Mouse (Mus musculus) CH12.LX (cell line): Measurements from ENCODE around the gene Gng8. TPM values are rescaled to one million over a fixed set of nuclear protein-coding genes. Genes with fewer than 3 reads are reported as not detected.

Experiments
- DNase-seq: peaks from one replicate; pipeline ENCODE4 v3.0.0-alpha.2; 2013; ENCODE audit errors: extremely low read depth
- H3K27ac ChIP-seq: 2 replicates; pipeline ENCODE4 v1.5.1; 2012; ENCODE audit warnings: low read depth, mild to moderate bottlenecking, control low read depth, moderate library complexity; ENCODE audit not compliant: insufficient read depth
- H3K27me3 ChIP-seq: replicated peaks from 2 replicates; pipeline ENCODE3; 2012; ENCODE audit warnings: inconsistent platforms
- H3K36me3 ChIP-seq, 2 experiments: replicated peaks in 1 of 2; 2 replicates each; pipeline versions ENCODE3 to v1.6.1; 2012; ENCODE audit warnings: inconsistent platforms in 1 of 2, low read length in 1 of 2, mild to moderate bottlenecking in 1 of 2, mixed read lengths in 1 of 2, moderate library complexity in 1 of 2; ENCODE audit not compliant: control insufficient read depth in 1 of 2, insufficient read depth in 1 of 2
- H3K4me1 ChIP-seq, 2 experiments: 2 replicates each; pipeline ENCODE4 v1.6.1; 2012; ENCODE audit warnings: inconsistent platforms in 1 of 2, moderate library complexity in 1 of 2; ENCODE audit not compliant: insufficient read depth in 2 of 2, control insufficient read depth in 1 of 2
- H3K4me2 ChIP-seq: 2 replicates; pipeline ENCODE4 v1.6.1; 2012; ENCODE audit warnings: low read depth, mild to moderate bottlenecking, control low read depth; ENCODE audit not compliant: poor library complexity, insufficient read depth, severe bottlenecking
- H3K4me3 ChIP-seq, 3 experiments: fragments of 150-350 bp in 1 of 3; sonication (generic) in 1 of 3; replicated peaks in 1 of 3; 2 replicates each; pipeline versions ENCODE3 to v1.5.1; 2011 to 2012; ENCODE audit warnings: low read depth in 2 of 3, low read length in 2 of 3, mild to moderate bottlenecking in 2 of 3, moderate library complexity in 2 of 3, control low read depth in 1 of 3, improper control_type of control experiment in 1 of 3, inconsistent platforms in 1 of 3, mixed read lengths in 1 of 3; ENCODE audit not compliant: poor library complexity in 1 of 3
- H3K79me2 ChIP-seq: replicated peaks from 2 replicates; pipeline ENCODE4 v1.6.1; 2012; ENCODE audit warnings: mild to moderate bottlenecking, moderate library complexity; ENCODE audit not compliant: control insufficient read depth, poor library complexity, insufficient read depth, severe bottlenecking; ENCODE audit errors: extremely low read depth
- H3K9ac ChIP-seq: 2 replicates; pipeline ENCODE4 v1.6.1; 2012; ENCODE audit warnings: low read depth, mild to moderate bottlenecking, control low read depth, moderate library complexity; ENCODE audit not compliant: insufficient read depth
- H3K9me3 ChIP-seq: replicated peaks from 2 replicates; pipeline ENCODE3; 2012; ENCODE audit warnings: low read length, inconsistent platforms, mixed read lengths
- CHD1 ChIP-seq: IDR thresholded peaks from 2 replicates; pipeline ENCODE4 v1.6.1; 2012; ENCODE audit warnings: low read depth, low read length, improper control_type of control experiment, inconsistent platforms
- CHD2 ChIP-seq: IDR thresholded peaks from 2 replicates; pipeline ENCODE4 v1.6.1; 2011; ENCODE audit warnings: low read length, improper control_type of control experiment
- E2F4 ChIP-seq: IDR thresholded peaks from 2 replicates; pipeline ENCODE4 v1.6.1; 2011; ENCODE audit warnings: low read depth, low read length, improper control_type of control experiment; ENCODE audit not compliant: insufficient replicate concordance
- EP300 ChIP-seq: IDR thresholded peaks from 2 replicates; pipeline ENCODE4 v1.6.1; 2011; ENCODE audit warnings: low read length, improper control_type of control experiment
- ETS1 ChIP-seq: conservative IDR thresholded peaks from 2 replicates; pipeline ENCODE4 v1.6.1; 2012; ENCODE audit warnings: low read depth, mild to moderate bottlenecking, inconsistent platforms, low read length, improper control_type of control experiment, moderate library complexity
- GABPA ChIP-seq: IDR thresholded peaks from 2 replicates; pipeline ENCODE4 v1.6.1; 2012; ENCODE audit warnings: low read depth, low read length, improper control_type of control experiment, inconsistent platforms; ENCODE audit not compliant: insufficient replicate concordance
- IRF4 ChIP-seq: IDR thresholded peaks from 2 replicates; pipeline ENCODE4 v1.6.1; 2014; ENCODE audit warnings: low read depth, mild to moderate bottlenecking, inconsistent platforms, low read length, improper control_type of control experiment
- JUN ChIP-seq: IDR thresholded peaks from 2 replicates; pipeline ENCODE4 v1.6.1; 2011; ENCODE audit warnings: low read depth, mild to moderate bottlenecking, low read length, improper control_type of control experiment, moderate library complexity; ENCODE audit not compliant: insufficient read depth
- JUND ChIP-seq: conservative IDR thresholded peaks from 2 replicates; pipeline ENCODE4 v1.6.1; 2011; ENCODE audit warnings: low read depth, low read length, improper control_type of control experiment
- KAT2A ChIP-seq: IDR thresholded peaks from 2 replicates; pipeline ENCODE4 v1.6.1; 2012; ENCODE audit warnings: low read length, improper control_type of control experiment, inconsistent platforms; ENCODE audit not compliant: insufficient replicate concordance
- MAFK ChIP-seq: IDR thresholded peaks from 2 replicates; pipeline ENCODE4 v1.6.1; 2011; ENCODE audit warnings: low read length, improper control_type of control experiment; ENCODE audit not compliant: insufficient replicate concordance
- MAZ ChIP-seq: IDR thresholded peaks from 2 replicates; pipeline ENCODE4 v1.6.1; 2012; ENCODE audit warnings: low read depth, mild to moderate bottlenecking, inconsistent platforms, low read length, improper control_type of control experiment, moderate library complexity
- MEF2A ChIP-seq: IDR thresholded peaks from 2 replicates; pipeline ENCODE4 v1.6.1; 2014; ENCODE audit warnings: low read depth, mild to moderate bottlenecking, inconsistent platforms, low read length, improper control_type of control experiment, borderline replicate concordance
- MXI1 ChIP-seq: IDR thresholded peaks from 2 replicates; pipeline ENCODE4 v1.6.1; 2011; ENCODE audit warnings: mild to moderate bottlenecking, low read depth, low read length, improper control_type of control experiment
- MYC ChIP-seq: IDR thresholded peaks from 2 replicates; pipeline ENCODE4 v1.6.1; 2011; ENCODE audit warnings: low read depth, mild to moderate bottlenecking, improper control_type of control experiment, low read length
- NELFE ChIP-seq: IDR thresholded peaks from 2 replicates; pipeline ENCODE4 v1.6.1; 2011; ENCODE audit warnings: low read depth, low read length, improper control_type of control experiment
- NRF1 ChIP-seq: IDR thresholded peaks from 2 replicates; pipeline ENCODE4 v1.6.1; 2014; ENCODE audit warnings: low read depth, mild to moderate bottlenecking, inconsistent platforms, low read length, improper control_type of control experiment, moderate library complexity
- PAX5 ChIP-seq: IDR thresholded peaks from 2 replicates; pipeline ENCODE4 v1.6.1; 2012; ENCODE audit warnings: low read length, inconsistent platforms, mixed read lengths
- POLR2AphosphoS2 ChIP-seq: IDR thresholded peaks from 2 replicates; pipeline ENCODE4 v1.6.1; 2011; ENCODE audit warnings: low read depth, low read length, improper control_type of control experiment
- RCOR1 ChIP-seq: conservative IDR thresholded peaks from 2 replicates; pipeline ENCODE4 v1.6.1; 2012; ENCODE audit warnings: low read depth, mild to moderate bottlenecking, inconsistent platforms, low read length, improper control_type of control experiment
- SIN3A ChIP-seq: IDR thresholded peaks from 2 replicates; pipeline ENCODE4 v1.6.1; 2012; ENCODE audit warnings: low read length, improper control_type of control experiment, inconsistent platforms
- SMC3 ChIP-seq: IDR thresholded peaks from 2 replicates; pipeline ENCODE4 v1.6.1; 2011; ENCODE audit warnings: low read depth, low read length, improper control_type of control experiment
- TCF12 ChIP-seq: IDR thresholded peaks from 2 replicates; pipeline ENCODE4 v1.6.1; 2014; ENCODE audit warnings: low read depth, mild to moderate bottlenecking, inconsistent platforms, low read length, improper control_type of control experiment
- USF1 ChIP-seq: IDR thresholded peaks from 2 replicates; pipeline ENCODE4 v1.6.1; 2014; ENCODE audit warnings: low read depth, mild to moderate bottlenecking, inconsistent platforms, low read length, improper control_type of control experiment
- USF2 ChIP-seq: conservative IDR thresholded peaks from 2 replicates; pipeline ENCODE4 v1.6.1; 2011; ENCODE audit warnings: low read depth, low read length, improper control_type of control experiment
- ZC3H11A ChIP-seq: IDR thresholded peaks from 2 replicates; pipeline ENCODE4 v1.6.1; 2012; ENCODE audit warnings: low read depth, mild to moderate bottlenecking, inconsistent platforms, low read length, improper control_type of control experiment
- ZKSCAN1 ChIP-seq: IDR thresholded peaks from 2 replicates; pipeline ENCODE4 v1.6.1; 2012; ENCODE audit warnings: low read depth, inconsistent platforms, low read length, improper control_type of control experiment, borderline replicate concordance
- ZMIZ1 ChIP-seq: IDR thresholded peaks from 2 replicates; pipeline ENCODE4 v1.6.1; 2012; ENCODE audit warnings: low read depth, mild to moderate bottlenecking, inconsistent platforms, low read length, improper control_type of control experiment
- ZNF384 ChIP-seq: IDR thresholded peaks from 2 replicates; pipeline ENCODE4 v1.6.1; 2012; ENCODE audit warnings: low read depth, low read length, improper control_type of control experiment, inconsistent platforms
- dilution Hi-C: fragments of 300-500 bp; cut with MboI; formaldehyde crosslinking; loops from 2 replicates; pipeline ENCODE4 v1.14.3; 2020; ENCODE audit warnings: low sequenced_read_pairs; ENCODE audit not compliant: extremely low pct_unique_long_range_greater_than_20kb, extremely low pct_ligation_motif_present
- in situ Hi-C: fragments of 300-500 bp; cut with MboI; formaldehyde crosslinking; loops from 3 replicates; pipeline ENCODE4 v1.14.3; 2019; ENCODE audit warnings: low sequenced_read_pairs, low pct_ligation_motif_present, low pct_unique_long_range_greater_than_20kb, mixed read lengths
- polyA plus RNA-seq: library from polyadenylated mRNA; unstranded; fragments of >175 nt; gene quantifications from 2 replicates; pipeline ENCODE4 v1.2.1, GENCODE M21; 2012; ENCODE audit warnings: low read depth; ENCODE audit not compliant: insufficient read length
- total RNA-seq, 2 experiments: library from RNA; depleted of rRNA; stranded (reverse); fragments of 300-350 nt in 1 of 2; fragments of >200 nt in 1 of 2; gene quantifications; 2 replicates each; pipeline ENCODE4 v1.2.3; 2012 to 2014

Gng8 gene
- total and polyA plus RNA-seq, 3 experiments: 0.25 to 2.4 TPM; not detected in 1

- H3K9ac ChIP-seq: no peak overlapping the region
- H3K4me2 ChIP-seq: no peak overlapping the region
- no peaks in the 10 kb centered on the region for H3K79me2 ChIP-seq
- H3K27me3 ChIP-seq: no peaks in the 10 kb centered on the region
- no peak overlapping the region for H3K4me3 ChIP-seq
- dilution Hi-C loops (no loop called here), in situ Hi-C loops (no loop called here)
- peaks cover 6 to 39% of the 10 kb centered on the region in 2 experiments for H3K4me1 ChIP-seq
- DNase-seq: no peak
- peaks cover 2 to 50% of the 10 kb centered on the region in 2 experiments for H3K36me3 ChIP-seq
- no peak overlapping the region for H3K27ac ChIP-seq
- peaks cover 9% of the 10 kb centered on the region for H3K9me3 ChIP-seq
- TF ChIP-seq ZNF384: no peak
- TF ChIP-seq MEF2A: no peak
- TF ChIP-seq CHD2: no peak
- no peak for TF ChIP-seq E2F4
- TF ChIP-seq EP300: no peak
- TF ChIP-seq MYC: no peak
- no peak for TF ChIP-seq IRF4
- TF ChIP-seq MAZ: no peak
- TF ChIP-seq JUN: no peak
- TF ChIP-seq SMC3: no peak
- TF ChIP-seq PAX5: no peak
- no peak for TF ChIP-seq CHD1
- no peak for TF ChIP-seq POLR2AphosphoS2
- TF ChIP-seq JUND: no peak
- no peak for TF ChIP-seq SIN3A
- TF ChIP-seq ETS1: no peak
- no peak for TF ChIP-seq GABPA
- TF ChIP-seq USF1: no peak
- no peak for TF ChIP-seq TCF12
- no peak for TF ChIP-seq USF2
Measured at GRCm38 (mm10) chr7:16879796-16880547, 11.6 kb upstream of the Gng8 start.

- dilution Hi-C loops (no loop called here), in situ Hi-C loops (no loop called here)
- Histone ChIP-seq H3K27me3 (no peaks in the 10 kb centered on the region), H3K4me3 (no peak overlapping the region), H3K9ac (no peak overlapping the region), H3K9me3 (peaks cover 14% of the 10 kb centered on the region), H3K27ac (no peak overlapping the region), H3K79me2 (no peaks in the 10 kb centered on the region), H3K36me3 (peaks cover 4 to 56% of the 10 kb centered on the region in 2 experiments), H3K4me2 (no peak overlapping the region), H3K4me1 (peaks cover 6 to 39% of the 10 kb centered on the region in 2 experiments)
- no peak for TF ChIP-seq NRF1
- no peak for TF ChIP-seq EP300
- TF ChIP-seq NELFE: no peak
- no peak for TF ChIP-seq SMC3
- no peak for TF ChIP-seq USF1
- TF ChIP-seq ETS1: no peak
- TF ChIP-seq RCOR1: no peak
- no peak for TF ChIP-seq ZKSCAN1
- no peak for TF ChIP-seq MAFK
- no peak for TF ChIP-seq GABPA
- TF ChIP-seq JUN: no peak
- no peak for TF ChIP-seq MEF2A
- no peak for TF ChIP-seq SIN3A
- TF ChIP-seq KAT2A: no peak
- no peak for TF ChIP-seq ZC3H11A
- no peak for TF ChIP-seq CHD2
- no peak for TF ChIP-seq ZMIZ1
- TF ChIP-seq PAX5: no peak
- TF ChIP-seq MXI1: no peak
- no peak for DNase-seq
Measured at GRCm38 (mm10) chr7:16880615-16881014, 11.0 kb upstream of the Gng8 start.
